Mouse (Mus musculus) cerebellum, adult 9-11 months (tissue): ENCODE measurements around the gene Pecam1.
"Not testable (repeated sequence)": the region's sequence is repeated elsewhere in the genome, so short reads cannot be mapped to it uniquely, and the experiment has no call there.

Source experiments
- DNase-seq: peaks from one replicate; pipeline ENCODE4 v3.0.0; 2022

Gene Pecam1

GRCm38 (mm10) chr11:106770195-106770974, 20.0 kb upstream of the Pecam1 start:
- DNase-seq, result no peak

- no peak for DNase-seq
These were observed 17.1 kb upstream of the Pecam1 start for GRCm38 (mm10) chr11:106767516-106767915.

- no peak for DNase-seq
These were observed 16.3 kb upstream of the Pecam1 start for GRCm38 (mm10) chr11:106766611-106767162.

GRCm38 (mm10) chr11:106762800-106763185, 12.4 kb upstream of the Pecam1 start:
- DNase-seq, result no peak

- DNase-seq, result no peak
These were observed 11.8 kb upstream of the Pecam1 start for GRCm38 (mm10) chr11:106762139-106762799.

- no peak for DNase-seq
These were observed 10.1 kb upstream of the Pecam1 start for GRCm38 (mm10) chr11:106760511-106760910.

- DNase-seq, result no peak
These were observed 8.6 kb upstream of the Pecam1 start for GRCm38 (mm10) chr11:106759028-106759427.

GRCm38 (mm10) chr11:106755583-106755982, 5.2 kb upstream of the Pecam1 start:
- DNase-seq, result no peak

GRCm38 (mm10) chr11:106753314-106753713, 2.9 kb upstream of the Pecam1 start:
- no peak for DNase-seq

GRCm38 (mm10) chr11:106752103-106752502, 1.7 kb upstream of the Pecam1 start:
- no peak for DNase-seq

GRCm38 (mm10) chr11:106751039-106752018, 901 bp upstream of the Pecam1 start, which contains the start of gene Milr1:
Gene Milr1, plus strand, starts transcription at chr11:106751226.
- no peak for DNase-seq

GRCm38 (mm10) chr11:106749557-106750120, 789 bp downstream of the Pecam1 start:
- not testable (repeated sequence) for DNase-seq

- DNase-seq, result no peak
These were observed 5.5 kb downstream of the Pecam1 start for GRCm38 (mm10) chr11:106744949-106745348.

GRCm38 (mm10) chr11:106742388-106742841, 8.0 kb downstream of the Pecam1 start:
- DNase-seq, result no peak

GRCm38 (mm10) chr11:106741826-106742225, 8.6 kb downstream of the Pecam1 start:
- no peak for DNase-seq

- no peak for DNase-seq
These were observed 9.2 kb downstream of the Pecam1 start for GRCm38 (mm10) chr11:106741232-106741631.

GRCm38 (mm10) chr11:106740724-106741123, 9.7 kb downstream of the Pecam1 start:
- not testable (repeated sequence) for DNase-seq

- DNase-seq, result no peak
These were observed 11.3 kb downstream of the Pecam1 start for GRCm38 (mm10) chr11:106739116-106739515.

GRCm38 (mm10) chr11:106737178-106737621, 13.2 kb downstream of the Pecam1 start:
- DNase-seq, result no peak

GRCm38 (mm10) chr11:106736614-106737013, 13.8 kb downstream of the Pecam1 start:
- no peak for DNase-seq

GRCm38 (mm10) chr11:106730714-106731113, 19.7 kb downstream of the Pecam1 start:
- no peak for DNase-seq

GRCm38 (mm10) chr11:106729656-106730055, 20.8 kb downstream of the Pecam1 start:
- no peak for DNase-seq
